Comparison of ENCODE assay signal across 24 mouse cellular contexts in the genomic region with DNA sequence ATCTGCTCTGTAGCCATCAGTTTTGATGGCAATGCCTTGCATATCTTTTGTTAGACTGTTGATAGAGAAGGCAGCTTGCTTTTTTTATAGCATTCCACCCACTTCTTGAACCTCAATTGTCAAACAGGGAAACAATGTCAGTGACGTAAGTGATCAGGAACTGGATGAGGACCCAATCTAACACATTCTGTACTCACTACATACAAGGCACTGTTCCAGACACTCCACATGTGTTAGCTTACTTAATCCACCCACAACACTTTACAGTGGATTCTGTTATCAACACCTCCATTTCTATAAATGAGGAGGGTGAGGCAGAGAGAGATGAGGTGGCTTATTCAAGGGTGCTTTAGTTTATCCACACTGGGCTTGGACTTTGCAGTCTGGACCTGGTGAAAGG.
A peak's percentile ranks its signal among the peaks of the same experiment; 100 is the strongest.
DNase-seq lines count a peak whose midpoint lies in the region; ATAC-seq and TF ChIP-seq lines count a peak whose summit lies in the region.
"Had no signal": no experiment of that assay in that cellular context is flagged by ENCODE, and none has a peak within 500 bp of the region (broad histone marks: within the 10 kb centered on the region; RNA-seq: fewer than 3 reads in every experiment).

No protein-coding gene starts in this region.

- H3K27me3 ChIP-seq in forebrain, embryonic 15.5 days: no peaks in the 10 kb centered on the region
- no peaks in the 10 kb centered on the region for H3K27me3 ChIP-seq in forebrain, embryonic 12.5 days
- H3K27me3 ChIP-seq in cerebellum, adult 2 months (ENCODE audit: control insufficient read depth, insufficient read depth, low read length): no peaks in the 10 kb centered on the region
- H3K27me3 ChIP-seq: heart, embryonic 15.5 days; limb, embryonic 13.5 days; liver, embryonic 13.5 days; midbrain, embryonic 15.5 days; Patski had no signal

- TF ChIP-seq POLR2A in cerebellum, adult 2 months (IDR thresholded peaks at IDR 0.05; ENCODE audit: borderline replicate concordance, insufficient read depth, low read length): no peak

- no peaks in the 10 kb centered on the region for H3K36me3 ChIP-seq in forebrain, embryonic 15.5 days
- H3K36me3 ChIP-seq in forebrain, embryonic 12.5 days (replicated peaks): no peaks in the 10 kb centered on the region
- H3K36me3 ChIP-seq: heart, embryonic 15.5 days; limb, embryonic 13.5 days; liver, embryonic 13.5 days; midbrain, embryonic 15.5 days had no signal

- peak; percentile 65 for DNase-seq in layer of hippocampus, adult 11-12 months (ENCODE audit: low spot score)
- no peak for DNase-seq in layer of hippocampus, postnatal 10 days (ENCODE audit: low spot score in 2 of 2)
- DNase-seq in brain, adult 2 months (ENCODE audit: low read depth, low spot score): peak; percentile 76
- no peak for DNase-seq in left cerebral cortex, adult 2 months (ENCODE audit: extremely low spot score in 1 of 2, low spot score in 2 of 2)
- DNase-seq in cerebellum, adult 2 months: no peak
- DNase-seq: adrenal gland, adult 8-10 months; cerebellum, postnatal 10 days; gastrocnemius, postnatal 14 days; heart, adult 2 months; liver, embryonic 13.5 days; lung, embryonic 14.5 days; lung, postnatal 36 days; retina, postnatal 1 day; thymus, postnatal 25 days had no signal

- peaks cover 8% of the 10 kb centered on the region for H3K4me1 ChIP-seq in forebrain, embryonic 15.5 days
- no peaks in the 10 kb centered on the region for H3K4me1 ChIP-seq in forebrain, embryonic 12.5 days
- no peaks in the 10 kb centered on the region for H3K4me1 ChIP-seq in cerebellum, adult 2 months (ENCODE audit: control insufficient read depth, insufficient read depth, low read length)
- H3K4me1 ChIP-seq: heart, embryonic 15.5 days; liver, embryonic 13.5 days had no signal

- no peaks in the 10 kb centered on the region for H3K9me3 ChIP-seq in forebrain, embryonic 15.5 days
- H3K9me3 ChIP-seq in forebrain, embryonic 12.5 days: no peaks in the 10 kb centered on the region
- H3K9me3 ChIP-seq: heart, embryonic 15.5 days; limb, embryonic 13.5 days; liver, embryonic 13.5 days; midbrain, embryonic 15.5 days had no signal

- intact Hi-C loops in left cerebral cortex, adult 2 months (cut with DNase I): loop anchor here (2.0 to 5.0 kb wide), 2 partner anchors 27 to 144 kb away; a partner anchor contains a TSS

- peak; percentile 43; the same call in 1 of the 2 replicates for ATAC-seq in forebrain, embryonic 15.5 days (replicated peaks)
- no peak for ATAC-seq in forebrain, embryonic 12.5 days (ENCODE audit: low FRiP score)
- ATAC-seq: CD4-positive, CD25-positive, alpha-beta regulatory T cell, adult 4 months; hindbrain, embryonic 16.5 days; intestine, embryonic 16.5 days; midbrain, embryonic 15.5 days; Patski had no signal

- H3K27ac ChIP-seq in forebrain, embryonic 15.5 days (replicated peaks): no peak overlapping the region
- H3K27ac ChIP-seq in forebrain, embryonic 12.5 days: no peak overlapping the region
- peak overlapping the region; percentile 59 for H3K27ac ChIP-seq in left cerebral cortex, adult 2 months
- no peak overlapping the region for H3K27ac ChIP-seq in cerebellum, adult 2 months (ENCODE audit: insufficient read depth, low read length)
- H3K27ac ChIP-seq: heart, adult 2 months; heart, embryonic 15.5 days; limb, embryonic 13.5 days; liver, embryonic 13.5 days; midbrain, embryonic 15.5 days had no signal

- no peak for TF ChIP-seq CTCF in left cerebral cortex, adult 2 months (IDR thresholded peaks at IDR 0.05)
- TF ChIP-seq CTCF in cerebellum, adult 2 months (IDR thresholded peaks at IDR 0.05; ENCODE audit: borderline replicate concordance, insufficient read depth, low read depth, low read length): no peak

- 53% methylated on average over 1 of the region's 1 CpGs for WGBS in forebrain, embryonic 15.5 days
- WGBS in forebrain, embryonic 12.5 days: 74% methylated on average over 1 of the region's 1 CpGs
- whole genome bisulfite sequencing in cerebellum, adult 2 months: 82% methylated on average over 1 of the region's 1 CpGs

- no peak overlapping the region for H3K4me2 ChIP-seq in forebrain, embryonic 15.5 days (replicated peaks)
- H3K4me2 ChIP-seq in forebrain, embryonic 12.5 days: no peak overlapping the region
- H3K4me2 ChIP-seq: heart, embryonic 15.5 days; limb, embryonic 13.5 days; liver, embryonic 13.5 days; lung, embryonic 14.5 days; midbrain, embryonic 15.5 days had no signal

- H3K9ac ChIP-seq in forebrain, embryonic 15.5 days (replicated peaks): no peak overlapping the region
- H3K9ac ChIP-seq in forebrain, embryonic 12.5 days: no peak overlapping the region
- H3K9ac ChIP-seq: heart, embryonic 15.5 days; limb, embryonic 13.5 days; liver, embryonic 13.5 days; lung, embryonic 14.5 days; midbrain, embryonic 15.5 days had no signal

- no peak overlapping the region for H3K4me3 ChIP-seq in forebrain, embryonic 15.5 days
- no peak overlapping the region for H3K4me3 ChIP-seq in forebrain, embryonic 12.5 days (replicated peaks)
- no peak overlapping the region for H3K4me3 ChIP-seq in left cerebral cortex, adult 2 months
- H3K4me3 ChIP-seq in cerebellum, adult 2 months (replicated peaks; ENCODE audit: insufficient read depth, low read depth, low read length): no peak overlapping the region
- H3K4me3 ChIP-seq: heart, adult 2 months; heart, embryonic 15.5 days; limb, embryonic 13.5 days; liver, embryonic 13.5 days; midbrain, embryonic 15.5 days; myocyte had no signal

Comparison
In these comparisons a context has a peak if more than half of its experiments do, and no peak if none do; other contexts are left out.
1. DNase-seq: peak in layer of hippocampus, adult 11-12 months (single experiment) and brain, adult 2 months (single experiment); none in layer of hippocampus, postnatal 10 days (0 of 2), left cerebral cortex, adult 2 months (0 of 2) and cerebellum, adult 2 months (0 of 2).